ENCODE assay signal across 14 mouse cellular contexts in the genomic region with DNA sequence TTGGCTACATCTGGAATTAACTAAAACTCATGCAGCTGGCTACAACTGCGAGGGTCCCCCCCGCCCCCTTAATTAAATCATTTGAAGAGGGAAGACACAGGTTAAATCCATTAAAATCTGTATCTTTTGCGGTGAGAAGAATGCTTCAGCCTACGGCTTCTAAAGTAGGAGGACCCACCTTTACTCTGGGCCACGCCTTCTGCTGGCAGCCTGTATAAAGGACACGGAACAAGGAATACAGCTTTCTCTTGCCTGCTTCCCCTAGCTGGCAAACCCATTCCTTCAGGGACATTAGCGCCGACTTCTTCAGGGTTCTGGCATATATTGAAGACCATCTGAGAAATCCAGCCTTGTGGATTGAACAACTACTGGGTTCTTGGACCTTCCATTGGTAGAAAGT.
DNase-seq lines count a peak whose midpoint lies in the region; ATAC-seq lines count a peak whose summit lies in the region.
"Had no signal": no experiment of that assay in that cellular context is flagged by ENCODE, and none has a peak within 500 bp of the region (broad histone marks: within the 10 kb centered on the region; RNA-seq: fewer than 3 reads in every experiment).

No protein-coding gene starts in this region.

- no peaks in the 10 kb centered on the region for H3K9me3 ChIP-seq in kidney, embryonic 15.5 days (replicated peaks)
- H3K9me3 ChIP-seq in intestine, embryonic 14.5 days (ENCODE audit: control insufficient read depth, low read length) = no peaks in the 10 kb centered on the region
- H3K9me3 ChIP-seq in liver, embryonic 15.5 days (replicated peaks) = no peaks in the 10 kb centered on the region
- H3K9me3 ChIP-seq: forebrain, embryonic 15.5 days had no signal

- 0 out of 2 replicates have a peak overlapping the region, but pooled peaks have one; percentile 6 for H3K4me3 ChIP-seq in kidney, embryonic 15.5 days (replicated peaks)
- no peak overlapping the region for H3K4me3 ChIP-seq in intestine, embryonic 14.5 days (ENCODE audit: low read depth, low read length)
- no peak overlapping the region for H3K4me3 ChIP-seq in liver, embryonic 15.5 days (replicated peaks)
- H3K4me3 ChIP-seq: forebrain, embryonic 15.5 days had no signal

- no peaks in the 10 kb centered on the region for H3K4me1 ChIP-seq in kidney, embryonic 15.5 days
- H3K4me1 ChIP-seq in intestine, embryonic 14.5 days (replicated peaks; ENCODE audit: control insufficient read depth, insufficient read depth, low read length) = no peaks in the 10 kb centered on the region
- no peaks in the 10 kb centered on the region for H3K4me1 ChIP-seq in liver, embryonic 15.5 days (replicated peaks)
- H3K4me1 ChIP-seq: forebrain, embryonic 15.5 days had no signal

- H3K9ac ChIP-seq in kidney, embryonic 15.5 days = no peak overlapping the region
- H3K9ac ChIP-seq in intestine, embryonic 14.5 days (ENCODE audit: low read length) = no peak overlapping the region
- H3K9ac ChIP-seq in liver, embryonic 15.5 days = no peak overlapping the region
- H3K9ac ChIP-seq: forebrain, embryonic 15.5 days had no signal

- no peaks in the 10 kb centered on the region for H3K36me3 ChIP-seq in kidney, embryonic 15.5 days
- no peaks in the 10 kb centered on the region for H3K36me3 ChIP-seq in intestine, embryonic 14.5 days (ENCODE audit: control insufficient read depth, insufficient read depth, low read length)
- no peaks in the 10 kb centered on the region for H3K36me3 ChIP-seq in liver, embryonic 15.5 days (replicated peaks)
- H3K36me3 ChIP-seq: forebrain, embryonic 15.5 days had no signal

- ATAC-seq in kidney, embryonic 15.5 days (replicated peaks; ENCODE audit: low FRiP score) = no peak
- no peak for ATAC-seq in intestine, embryonic 14.5 days (replicated peaks; ENCODE audit: low FRiP score, low TSS enrichment, low read depth)
- no peak for ATAC-seq in liver, embryonic 15.5 days (ENCODE audit: insufficient read depth)
- ATAC-seq: forebrain, embryonic 15.5 days; hindbrain, embryonic 16.5 days had no signal

- peak overlapping the region; percentile 34; the same call in 1 of the 2 replicates for H3K4me2 ChIP-seq in kidney, embryonic 15.5 days
- peak overlapping the region; percentile 33 for H3K4me2 ChIP-seq in intestine, embryonic 14.5 days (ENCODE audit: low read length)
- H3K4me2 ChIP-seq in liver, embryonic 15.5 days = peak overlapping the region; percentile 10; the same call in 1 of the 2 replicates
- H3K4me2 ChIP-seq: forebrain, embryonic 15.5 days had no signal

- no peak overlapping the region for H3K27ac ChIP-seq in kidney, embryonic 15.5 days
- H3K27ac ChIP-seq in intestine, embryonic 14.5 days (ENCODE audit: low read depth) = no peak overlapping the region
- no peak overlapping the region for H3K27ac ChIP-seq in liver, embryonic 15.5 days (replicated peaks)
- H3K27ac ChIP-seq: forebrain, embryonic 15.5 days had no signal

- 53% methylated on average over 8 of the region's 8 CpGs for WGBS in kidney, embryonic 15.5 days
- WGBS in intestine, embryonic 14.5 days = 48% methylated on average over 8 of the region's 8 CpGs
- WGBS in liver, embryonic 15.5 days (ENCODE audit: insufficient replicate concordance) = 42% methylated on average over 8 of the region's 8 CpGs

- no peak for DNase-seq in kidney, adult 8-10 months
- DNase-seq in ZHBTc4 (ENCODE audit: low read depth, low spot score) = peak; percentile 55
- no peak for DNase-seq in intestine, embryonic 14.5 days (ENCODE audit: low spot score)
- no peak for DNase-seq in c-Kit-positive CD71-positive TER-119-positive erythroid progenitor cells, embryonic 14.5 days (ENCODE audit: low spot score)
- DNase-seq in thymus, postnatal 10 days (ENCODE audit: low spot score in 2 of 2) = no peak
- DNase-seq in left cerebral cortex, postnatal 14 days (ENCODE audit: low spot score in 2 of 2) = no peak
- DNase-seq: cerebellum, adult 8-10 months; kidney, postnatal 36 days; lung, postnatal 14 days had no signal

- no peaks in the 10 kb centered on the region for H3K27me3 ChIP-seq in kidney, embryonic 15.5 days
- H3K27me3 ChIP-seq in intestine, embryonic 14.5 days (replicated peaks; ENCODE audit: control insufficient read depth, insufficient read depth, low read length) = no peaks in the 10 kb centered on the region
- no peaks in the 10 kb centered on the region for H3K27me3 ChIP-seq in liver, embryonic 15.5 days
- H3K27me3 ChIP-seq: CH12.LX; forebrain, embryonic 15.5 days had no signal

- intact Hi-C loops in left cerebral cortex, postnatal 14 days (cut with DNase I) = no loop called here
